Mouse (Mus musculus): ENCODE results near the gene Hypk.

The Hypk gene

GRCm38 (mm10) chr2:121507173-121507950 lies 54.3 kb downstream of the Hypk start:
- no peak for DNase-seq

DNA sequence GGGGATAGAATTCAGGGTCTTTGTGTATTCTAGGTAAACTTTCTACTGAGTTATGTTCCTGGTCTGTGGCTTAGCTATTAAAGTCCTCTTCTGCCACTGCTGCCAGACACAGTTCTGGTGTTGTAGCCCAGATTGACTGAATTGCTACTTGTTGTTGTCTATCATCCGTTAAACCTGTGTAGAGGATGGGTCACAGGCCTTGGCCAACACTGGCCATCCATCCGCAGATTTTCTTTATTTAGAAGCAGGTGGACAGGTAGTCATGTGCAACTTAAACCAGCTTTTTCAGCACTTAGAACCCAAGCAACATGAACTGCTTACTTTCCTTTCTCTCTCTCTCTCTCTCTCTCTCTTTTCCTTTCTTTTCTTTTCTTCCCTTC lies 54.9 kb downstream of the Hypk start:
- no peak for DNase-seq
